Mouse (Mus musculus) cerebellum, adult 8-10 months (tissue): Measurements from ENCODE around the gene Ppp1ca.

Experiments
- DNase-seq: peaks from one replicate; pipeline ENCODE4 v3.0.0; 2022

The Ppp1ca gene

DNA sequence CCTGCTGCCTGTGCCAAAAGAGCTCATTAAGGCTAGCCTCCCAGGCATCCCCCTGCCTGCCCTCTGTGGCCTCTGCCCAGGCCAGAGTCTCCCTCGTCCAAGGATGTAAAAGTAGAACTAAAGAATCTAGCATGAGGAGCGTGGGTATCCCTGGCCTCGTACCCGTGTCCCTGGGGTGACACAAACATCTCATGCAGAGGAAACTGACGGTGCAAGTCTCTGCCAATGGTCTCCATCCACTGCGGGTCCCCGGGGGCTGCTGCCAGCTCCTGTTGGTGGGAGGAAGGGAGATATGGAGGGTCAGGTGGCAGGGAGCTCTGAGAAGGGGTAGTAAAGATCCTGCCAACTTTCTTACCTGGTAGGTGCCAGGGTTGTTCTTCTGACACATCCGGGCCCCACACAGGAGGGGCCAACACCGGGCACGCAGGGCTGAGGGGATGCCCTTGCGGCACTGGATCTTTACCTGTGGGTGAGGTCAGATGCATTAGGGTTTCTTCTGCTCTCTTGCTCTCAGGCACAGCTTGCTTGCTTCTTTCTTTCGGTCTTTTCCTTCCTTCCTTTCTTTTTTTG, 2.7 kb upstream of the Ppp1ca start:
- DNase-seq: no peak

DNA sequence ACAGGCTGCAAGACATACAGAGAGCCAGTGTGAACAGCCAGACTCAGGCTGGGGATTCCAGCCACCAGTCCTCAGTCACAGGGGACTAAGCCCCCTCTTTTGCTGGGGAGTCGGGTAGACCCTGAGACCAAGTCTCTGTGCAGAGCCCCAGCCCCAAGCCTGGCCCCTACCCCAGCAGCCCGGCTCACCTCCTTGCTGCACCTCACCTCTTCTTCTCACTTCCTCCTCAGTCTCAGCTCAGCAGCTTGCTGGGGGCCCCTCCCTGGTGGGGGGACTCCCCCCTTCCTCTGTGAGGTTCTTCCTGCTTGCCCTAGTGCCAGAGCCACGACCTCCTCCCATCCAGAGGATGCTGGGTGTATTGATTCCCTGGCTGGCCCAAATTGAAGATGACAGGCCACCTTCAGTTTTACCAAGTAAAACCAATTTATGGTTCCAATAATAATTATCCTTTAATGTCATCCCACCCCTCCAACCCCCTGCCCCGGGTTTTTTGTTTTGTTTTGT, 982 bp upstream of the Ppp1ca start, which contains the start of gene Tbc1d10c:
Gene Tbc1d10c, minus strand, starts transcription at position 454 of the 504 bp plus-strand sequence.
- no peak for DNase-seq

GRCm38 (mm10) chr19:4192251-4192985, 553 bp downstream of the Ppp1ca start:
- DNase-seq: no peak

DNA sequence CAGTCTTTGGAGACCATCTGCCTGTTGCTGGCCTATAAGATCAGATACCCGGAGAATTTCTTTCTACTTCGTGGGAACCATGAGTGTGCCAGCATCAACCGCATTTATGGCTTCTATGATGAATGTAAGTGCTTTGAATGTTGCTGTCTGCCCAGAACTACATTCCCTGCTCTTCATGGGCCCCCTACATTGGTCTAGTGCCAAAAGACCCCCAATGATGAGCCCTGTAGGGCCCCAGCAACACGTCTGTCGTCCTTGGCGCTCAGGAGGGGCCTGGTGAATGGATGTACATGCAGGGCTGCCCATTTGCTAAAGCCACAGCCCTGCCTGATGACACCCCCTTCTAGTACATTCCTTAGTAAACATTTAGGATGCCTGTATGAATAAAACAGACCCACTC, 1.3 kb downstream of the Ppp1ca start:
- DNase-seq: no peak

DNA sequence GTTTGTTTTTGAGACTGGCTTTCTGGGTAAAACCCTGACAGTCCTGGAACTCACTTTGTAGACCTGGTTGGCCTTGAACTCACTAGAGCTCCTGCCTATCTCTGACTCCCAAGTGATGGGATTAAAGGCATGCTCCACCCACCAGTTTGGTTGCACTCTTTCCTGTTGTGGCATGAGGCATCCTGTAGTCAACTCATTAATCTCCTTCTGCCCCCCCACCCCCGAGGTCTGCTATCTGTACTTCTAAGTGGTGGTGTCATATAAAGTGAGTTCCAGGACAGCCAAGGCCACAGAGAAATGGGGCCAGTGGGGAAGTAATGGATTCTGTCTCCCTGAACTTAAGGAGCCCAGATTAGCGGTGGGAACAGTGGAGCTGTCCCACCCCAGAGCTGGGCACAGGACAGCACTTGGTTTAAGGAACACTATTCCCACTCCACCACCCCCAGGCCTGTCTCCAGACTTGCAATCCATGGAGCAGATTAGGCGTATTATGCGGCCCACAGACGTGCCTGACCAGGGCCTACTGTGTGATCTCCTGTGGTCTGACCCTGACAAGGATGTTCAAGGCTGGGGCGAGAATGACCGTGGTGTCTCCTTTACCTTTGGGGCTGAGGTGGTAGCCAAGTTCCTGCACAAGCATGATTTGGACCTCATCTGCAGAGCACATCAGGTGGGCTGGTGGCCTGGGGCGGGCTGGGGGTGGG, 2.3 kb downstream of the Ppp1ca start:
- no peak for DNase-seq

GRCm38 (mm10) chr19:4194776-4195650, 3.1 kb downstream of the Ppp1ca start:
- peak; percentile 81 for DNase-seq

DNA sequence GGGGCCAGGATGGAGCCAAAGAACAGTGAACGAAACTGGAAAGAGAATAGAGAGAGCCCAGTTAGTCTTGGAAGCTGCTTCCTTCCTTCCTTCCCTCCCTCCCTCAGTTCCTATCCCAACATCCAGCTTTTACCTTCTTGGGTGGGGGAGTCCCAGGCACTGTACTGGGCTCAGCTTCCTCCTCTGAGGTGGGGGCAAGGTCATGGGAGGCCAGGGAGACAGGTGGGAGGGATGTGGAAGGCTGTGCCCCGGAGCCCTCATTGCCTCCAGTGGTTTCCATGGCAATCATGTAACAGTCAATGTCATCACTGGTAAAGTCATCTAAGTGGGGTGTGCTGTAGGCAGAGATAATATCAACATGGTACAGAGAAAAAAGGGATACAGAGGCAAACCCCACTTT, 4.2 kb downstream of the Ppp1ca start:
- DNase-seq: no peak

GRCm38 (mm10) chr19:4196548-4196947, 4.7 kb downstream of the Ppp1ca start:
- DNase-seq: no peak

- no peak for DNase-seq
These were observed 5.3 kb downstream of the Ppp1ca start for GRCm38 (mm10) chr19:4197180-4197579.

DNA sequence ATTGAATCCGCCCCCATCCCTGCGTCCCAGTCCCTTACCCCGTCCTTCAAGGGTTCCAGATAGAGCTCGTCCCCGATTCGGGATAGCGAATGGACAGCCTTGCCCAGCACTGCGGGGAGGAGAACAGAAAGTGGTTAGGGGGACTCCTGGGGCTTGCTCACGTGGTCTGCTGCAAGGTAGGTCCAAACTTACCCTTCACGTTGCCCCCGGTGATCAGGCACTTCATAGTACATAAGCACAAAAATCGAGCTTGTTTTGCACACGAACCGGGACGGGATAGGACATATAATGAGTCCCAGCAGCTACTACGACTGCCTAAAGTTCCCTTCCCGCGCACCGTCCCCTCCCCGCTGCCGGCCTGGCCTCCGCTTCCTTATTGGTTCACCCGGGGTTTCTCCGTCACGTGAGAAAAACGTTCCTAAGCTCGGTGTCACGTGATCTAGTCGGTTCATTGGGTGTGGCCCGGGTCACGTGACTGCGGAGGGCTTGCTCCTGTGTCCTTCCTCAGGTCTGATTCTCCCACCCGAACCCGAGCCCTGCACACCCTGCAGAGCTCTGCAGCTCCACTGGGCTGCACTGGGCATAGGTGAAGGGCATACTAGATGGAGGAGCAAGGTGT, 9.5 kb downstream of the Ppp1ca start, which contains the start of gene Rad9a:
Gene Rad9a, minus strand, starts transcription at position 372 of the 619 bp plus-strand sequence.
- peak; percentile 96 for DNase-seq

DNA sequence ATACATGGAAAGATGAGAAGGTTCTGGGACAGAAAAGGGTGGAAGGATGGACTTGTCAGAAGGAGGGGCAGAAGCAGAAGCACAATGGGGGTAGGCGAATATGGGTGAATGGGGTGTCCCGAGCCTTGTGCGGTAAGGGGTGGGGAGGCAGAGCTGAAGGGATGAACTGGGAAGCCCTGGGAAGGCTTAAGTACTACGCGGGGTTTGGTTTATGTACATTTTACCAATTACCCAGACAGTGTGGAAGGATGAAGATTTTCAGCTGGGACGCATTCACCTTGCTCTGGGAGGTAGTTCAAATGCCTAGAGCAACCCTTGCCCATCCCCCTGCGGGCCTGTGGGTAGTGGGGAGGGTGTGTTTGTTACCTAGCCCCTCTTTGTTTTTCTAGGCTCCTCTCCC, 10.3 kb downstream of the Ppp1ca start:
- no peak for DNase-seq

DNA sequence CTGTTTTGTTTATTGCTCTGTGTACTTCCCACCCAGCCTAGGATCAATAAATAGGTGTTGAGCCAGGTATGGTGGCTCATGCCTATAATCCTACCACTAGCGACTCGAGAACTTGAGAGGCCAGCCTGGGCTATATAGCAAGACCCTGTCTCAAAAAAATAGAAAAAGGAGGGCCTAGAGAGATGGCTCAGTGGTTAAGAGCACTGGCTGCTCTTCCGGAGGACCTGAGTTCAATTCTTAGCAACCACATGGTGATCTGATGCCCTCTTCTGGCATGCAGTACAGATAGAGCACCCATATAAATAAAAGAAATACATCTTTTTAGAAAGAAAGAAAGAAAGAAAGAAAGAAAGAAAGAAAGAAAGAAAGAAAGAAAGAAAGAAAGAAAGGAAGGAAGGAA, 11.3 kb downstream of the Ppp1ca start:
- DNase-seq: no peak

DNA sequence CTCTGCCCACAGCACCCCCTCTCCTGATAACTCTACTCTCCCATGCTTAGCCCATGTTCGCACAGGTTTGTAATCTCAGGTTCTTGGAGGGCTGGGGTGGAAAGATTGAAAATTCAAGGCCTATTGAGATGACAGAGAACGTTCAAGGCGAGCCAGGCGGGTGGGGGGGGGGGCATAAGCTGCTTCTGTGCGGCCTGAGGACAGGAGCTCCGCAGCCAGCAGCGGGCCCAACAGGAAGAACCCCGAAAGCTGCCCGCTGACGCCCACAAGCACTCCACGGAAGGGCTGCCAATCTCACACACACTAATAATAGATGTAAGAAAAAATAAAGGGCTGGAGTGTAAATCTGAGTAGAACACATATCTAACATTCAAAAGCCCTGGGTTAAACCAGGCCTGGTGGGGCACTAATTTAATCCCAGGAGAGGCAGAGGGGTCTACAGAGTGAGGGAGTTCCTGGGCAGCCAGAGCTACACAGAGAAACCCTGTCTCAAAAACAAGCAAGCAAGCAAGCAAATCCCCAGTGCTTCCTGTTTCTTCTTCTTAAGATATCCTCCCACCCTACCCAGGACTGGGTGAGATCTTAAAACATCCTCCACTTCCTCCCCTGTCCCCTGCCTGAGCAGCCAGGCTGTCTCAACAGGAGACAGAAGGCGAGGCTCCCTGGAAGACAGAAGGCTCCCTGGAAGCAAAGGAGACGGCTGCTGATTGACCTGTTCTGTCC, 11.9 kb downstream of the Ppp1ca start:
- no peak for DNase-seq

- DNase-seq: no peak
These were observed 13.0 kb downstream of the Ppp1ca start for GRCm38 (mm10) chr19:4204889-4205288.

DNA sequence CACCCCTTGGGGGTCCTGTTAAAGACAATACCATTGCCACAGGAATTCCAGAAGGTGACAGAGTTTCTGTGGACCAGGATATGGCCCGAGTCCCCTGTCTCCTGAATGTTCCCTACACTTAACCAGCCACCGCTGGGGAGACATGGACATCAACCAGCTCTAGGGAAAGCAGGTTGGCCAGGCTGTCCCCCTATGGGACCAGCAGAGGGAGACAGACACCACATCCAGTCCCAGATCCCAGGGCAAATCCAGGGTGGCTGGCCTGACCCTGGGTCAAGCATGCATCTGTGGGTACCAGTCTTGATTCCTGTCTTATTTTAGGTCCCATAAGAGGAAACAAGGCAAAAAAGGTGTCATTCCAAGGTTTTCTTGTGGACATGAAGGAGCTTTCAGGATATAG, 15.1 kb downstream of the Ppp1ca start:
- DNase-seq: peak; percentile 65

GRCm38 (mm10) chr19:4208563-4208962, 16.7 kb downstream of the Ppp1ca start:
- no peak for DNase-seq

- DNase-seq: no peak
These were observed 20.2 kb downstream of the Ppp1ca start for GRCm38 (mm10) chr19:4211891-4212588.

DNA sequence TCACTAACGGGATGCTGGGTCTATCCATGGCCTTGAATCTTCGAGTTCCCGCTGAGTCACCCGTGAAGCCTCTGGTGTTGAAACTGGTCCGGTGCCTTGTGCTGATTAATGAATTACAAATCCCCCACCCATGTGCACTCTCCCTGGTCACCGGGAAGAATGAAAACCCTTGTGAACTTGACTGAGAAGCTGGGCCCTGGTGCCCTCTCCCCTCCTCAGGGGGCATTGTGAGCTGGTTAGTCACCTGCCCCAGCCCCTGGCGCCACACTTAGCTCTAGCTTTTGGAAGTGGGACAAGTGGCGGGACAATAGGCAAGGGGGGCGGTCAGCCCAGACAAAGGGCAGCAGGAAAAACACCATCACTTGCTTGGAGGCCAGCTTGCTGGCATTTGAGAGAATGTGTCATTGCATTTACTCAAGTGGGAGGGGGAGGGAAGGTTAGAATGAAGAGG, 21.7 kb downstream of the Ppp1ca start:
- no peak for DNase-seq

- no peak for DNase-seq
These were observed 22.4 kb downstream of the Ppp1ca start, which contains the start of the genes Clcf1 and AC109138.7 for GRCm38 (mm10) chr19:4214071-4214770. Gene Clcf1, plus strand, starts transcription at chr19:4214238. Gene AC109138.7, plus strand, starts transcription at chr19:4214357.
